Mouse (Mus musculus): ENCODE data around the gene Eva1b. TPM values are rescaled to one million over a fixed set of nuclear protein-coding genes. Genes with fewer than 3 reads are reported as not detected.

Eva1b gene
- polyA plus RNA-seq, 1 experiment from 2014 or later, result 29.0 TPM

DNA sequence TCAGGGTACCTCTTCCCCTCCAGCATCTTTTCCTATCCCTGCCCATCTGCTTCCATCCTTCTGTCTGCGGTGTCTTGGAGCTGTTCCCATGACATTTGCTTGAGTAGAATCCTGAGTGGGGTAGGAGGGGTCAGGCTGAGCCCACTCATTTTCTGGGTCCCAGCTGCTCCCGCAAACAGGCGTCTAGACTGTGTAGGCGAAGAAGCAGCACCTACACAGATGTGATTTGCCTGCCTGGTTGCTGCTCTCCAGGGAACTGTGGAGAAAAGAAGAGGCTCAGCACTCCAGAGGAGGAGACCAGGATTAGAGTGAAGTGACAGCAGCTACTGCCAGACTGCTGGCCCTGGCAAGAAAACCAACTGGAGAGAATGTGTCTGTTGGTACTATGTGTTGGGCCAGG is 28.9 kb upstream of the Eva1b start:
- H3K27me3 ChIP-seq (replicated peaks; ENCODE audit: control insufficient read depth, insufficient read depth, low read length), result no peaks in the 10 kb centered on the region
- H3K9ac ChIP-seq (ENCODE audit: low read depth, low read length), result no peak overlapping the region
- H3K36me3 ChIP-seq (ENCODE audit: control insufficient read depth, insufficient read depth), result peaks cover 19% of the 10 kb centered on the region
- no peaks in the 10 kb centered on the region for H3K4me1 ChIP-seq (replicated peaks; ENCODE audit: control insufficient read depth, insufficient read depth, low read length)
- no peaks in the 10 kb centered on the region for H3K9me3 ChIP-seq (ENCODE audit: control insufficient read depth)
- 90% methylated on average over 4 of the region's 4 CpGs for WGBS
- no peak for TF ChIP-seq CTCF (IDR thresholded peaks at IDR 0.05; ENCODE audit: low read depth)
- no peak overlapping the region for H3K4me2 ChIP-seq (replicated peaks; ENCODE audit: low read depth)
- no peak for ATAC-seq
- H3K27ac ChIP-seq (ENCODE audit: low read depth, low read length), result no peak overlapping the region
- no peak overlapping the region for H3K4me3 ChIP-seq (ENCODE audit: low read depth, low read length)

- no peaks in the 10 kb centered on the region for H3K9me3 ChIP-seq (ENCODE audit: control insufficient read depth)
Measured at GRCm38 (mm10) chr4:126119051-126119450, 28.5 kb upstream of the Eva1b start.

GRCm38 (mm10) chr4:126120052-126120451 is 27.5 kb upstream of the Eva1b start:
- Histone ChIP-seq H3K36me3 (ENCODE audit: control insufficient read depth, insufficient read depth) (peaks cover 28% of the 10 kb centered on the region), H3K9me3 (ENCODE audit: control insufficient read depth) (no peaks in the 10 kb centered on the region), H3K9ac (ENCODE audit: low read depth, low read length) (no peak overlapping the region), H3K27ac (ENCODE audit: low read depth, low read length) (no peak overlapping the region), H3K4me3 (ENCODE audit: low read depth, low read length) (no peak overlapping the region), H3K4me2 (replicated peaks; ENCODE audit: low read depth) (no peak overlapping the region), H3K27me3 (replicated peaks; ENCODE audit: control insufficient read depth, insufficient read depth, low read length) (no peaks in the 10 kb centered on the region), H3K4me1 (replicated peaks; ENCODE audit: control insufficient read depth, insufficient read depth, low read length) (no peaks in the 10 kb centered on the region)
- no peak for TF ChIP-seq CTCF (IDR thresholded peaks at IDR 0.05; ENCODE audit: low read depth)
- ATAC-seq, result no peak
- 94% methylated on average over 5 of the region's 5 CpGs for WGBS

More at GRCm38 (mm10) chr4:126119051-126119450, 28.5 kb upstream of the Eva1b start:
- Histone ChIP-seq H3K27ac (ENCODE audit: low read depth, low read length) (no peak overlapping the region), H3K36me3 (ENCODE audit: control insufficient read depth, insufficient read depth) (peaks cover 19% of the 10 kb centered on the region), H3K4me2 (replicated peaks; ENCODE audit: low read depth) (no peak overlapping the region), H3K9ac (ENCODE audit: low read depth, low read length) (no peak overlapping the region), H3K4me3 (ENCODE audit: low read depth, low read length) (no peak overlapping the region), H3K4me1 (replicated peaks; ENCODE audit: control insufficient read depth, insufficient read depth, low read length) (no peaks in the 10 kb centered on the region), H3K27me3 (replicated peaks; ENCODE audit: control insufficient read depth, insufficient read depth, low read length) (no peaks in the 10 kb centered on the region)
- 79% methylated on average over 1 of the region's 1 CpGs for WGBS
- no peak for ATAC-seq
- TF ChIP-seq CTCF (IDR thresholded peaks at IDR 0.05; ENCODE audit: low read depth), result no peak

DNA sequence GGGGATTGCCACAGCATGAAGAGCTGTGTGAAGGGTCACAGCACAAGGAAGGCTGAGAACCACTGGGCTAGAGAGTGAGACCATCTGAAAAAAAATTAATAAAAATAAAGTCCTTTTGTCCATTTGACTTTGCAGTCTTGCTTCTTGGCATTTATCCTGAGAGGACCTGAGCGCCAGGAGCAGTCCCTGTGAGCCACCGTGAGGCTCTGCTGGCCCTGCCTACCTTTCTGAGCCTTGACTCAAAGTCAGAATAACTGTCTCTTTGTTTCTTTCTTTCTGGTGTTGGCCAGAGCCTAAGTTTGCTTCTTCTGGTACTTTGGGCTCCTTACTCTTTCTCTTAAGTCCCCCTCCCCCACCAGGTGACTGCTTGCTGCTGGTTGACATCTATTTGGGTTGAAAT is 27.0 kb upstream of the Eva1b start:
- TF ChIP-seq CTCF (IDR thresholded peaks at IDR 0.05; ENCODE audit: low read depth), result no peak
- no peaks in the 10 kb centered on the region for H3K9me3 ChIP-seq (ENCODE audit: control insufficient read depth)
- WGBS, result 98% methylated on average over 2 of the region's 2 CpGs
- H3K27me3 ChIP-seq (replicated peaks; ENCODE audit: control insufficient read depth, insufficient read depth, low read length), result no peaks in the 10 kb centered on the region
- no peak overlapping the region for H3K4me3 ChIP-seq (ENCODE audit: low read depth, low read length)
- no peak overlapping the region for H3K4me2 ChIP-seq (replicated peaks; ENCODE audit: low read depth)
- no peak overlapping the region for H3K27ac ChIP-seq (ENCODE audit: low read depth, low read length)
- no peaks in the 10 kb centered on the region for H3K4me1 ChIP-seq (replicated peaks; ENCODE audit: control insufficient read depth, insufficient read depth, low read length)
- no peak overlapping the region for H3K9ac ChIP-seq (ENCODE audit: low read depth, low read length)
- peaks cover 32% of the 10 kb centered on the region for H3K36me3 ChIP-seq (ENCODE audit: control insufficient read depth, insufficient read depth)
- ATAC-seq, result no peak

- no peaks in the 10 kb centered on the region for H3K4me1 ChIP-seq (replicated peaks; ENCODE audit: control insufficient read depth, insufficient read depth, low read length)
- no peak for ATAC-seq
- TF ChIP-seq CTCF (IDR thresholded peaks at IDR 0.05; ENCODE audit: low read depth), result no peak
- H3K4me2 ChIP-seq (replicated peaks; ENCODE audit: low read depth), result no peak overlapping the region
- no peak overlapping the region for H3K27ac ChIP-seq (ENCODE audit: low read depth, low read length)
- WGBS, result 80% methylated on average over 10 of the region's 10 CpGs
- H3K9me3 ChIP-seq (ENCODE audit: control insufficient read depth), result no peaks in the 10 kb centered on the region
- H3K36me3 ChIP-seq (ENCODE audit: control insufficient read depth, insufficient read depth), result peaks cover 49% of the 10 kb centered on the region
- H3K9ac ChIP-seq (ENCODE audit: low read depth, low read length), result no peak overlapping the region
- H3K4me3 ChIP-seq (ENCODE audit: low read depth, low read length), result no peak overlapping the region
- H3K27me3 ChIP-seq (replicated peaks; ENCODE audit: control insufficient read depth, insufficient read depth, low read length), result no peaks in the 10 kb centered on the region
Measured at GRCm38 (mm10) chr4:126123309-126124040, 24.1 kb upstream of the Eva1b start.

DNA sequence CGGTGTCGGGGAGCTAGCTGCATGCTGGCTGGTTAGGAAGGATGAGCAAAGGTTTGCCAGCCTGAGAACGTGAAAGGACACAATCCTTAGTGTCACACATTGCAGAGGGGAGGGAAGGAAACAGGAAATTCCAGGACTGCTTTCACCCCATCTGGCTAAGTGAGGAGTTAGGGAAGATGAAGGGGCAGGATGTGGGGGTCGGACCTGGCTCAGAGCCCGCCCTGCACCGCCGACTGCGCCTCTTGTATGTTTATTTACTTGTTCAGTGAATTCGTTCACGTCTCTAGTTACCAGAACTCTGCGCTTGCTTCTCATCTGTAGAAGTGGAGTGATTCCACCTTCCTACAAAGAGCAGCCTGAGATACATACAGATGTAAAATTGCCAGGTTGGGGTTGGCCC is 17.0 kb upstream of the Eva1b start:
- Histone ChIP-seq H3K9ac (ENCODE audit: low read depth, low read length) (no peak overlapping the region), H3K4me2 (replicated peaks; ENCODE audit: low read depth) (no peak overlapping the region), H3K4me3 (ENCODE audit: low read depth, low read length) (no peak overlapping the region), H3K36me3 (ENCODE audit: control insufficient read depth, insufficient read depth) (peaks cover 67% of the 10 kb centered on the region), H3K9me3 (ENCODE audit: control insufficient read depth) (no peaks in the 10 kb centered on the region), H3K4me1 (replicated peaks; ENCODE audit: control insufficient read depth, insufficient read depth, low read length) (no peaks in the 10 kb centered on the region), H3K27me3 (replicated peaks; ENCODE audit: control insufficient read depth, insufficient read depth, low read length) (no peaks in the 10 kb centered on the region), H3K27ac (ENCODE audit: low read depth, low read length) (peak overlapping the region; percentile 62)
- no peak for TF ChIP-seq CTCF (IDR thresholded peaks at IDR 0.05; ENCODE audit: low read depth)
- no peak for ATAC-seq
- WGBS, result 53% methylated on average over 11 of the region's 11 CpGs

All from intestine, postnatal 0 days (tissue).